Mouse (Mus musculus): ENCODE measurements around the gene Nanos1. TPM values are rescaled to one million over a fixed set of nuclear protein-coding genes. Genes with fewer than 3 reads are reported as not detected.

The Nanos1 gene
- 1 to 10 TPM; 3.0 to 3.5 TPM for total RNA-seq (2023)

DNA sequence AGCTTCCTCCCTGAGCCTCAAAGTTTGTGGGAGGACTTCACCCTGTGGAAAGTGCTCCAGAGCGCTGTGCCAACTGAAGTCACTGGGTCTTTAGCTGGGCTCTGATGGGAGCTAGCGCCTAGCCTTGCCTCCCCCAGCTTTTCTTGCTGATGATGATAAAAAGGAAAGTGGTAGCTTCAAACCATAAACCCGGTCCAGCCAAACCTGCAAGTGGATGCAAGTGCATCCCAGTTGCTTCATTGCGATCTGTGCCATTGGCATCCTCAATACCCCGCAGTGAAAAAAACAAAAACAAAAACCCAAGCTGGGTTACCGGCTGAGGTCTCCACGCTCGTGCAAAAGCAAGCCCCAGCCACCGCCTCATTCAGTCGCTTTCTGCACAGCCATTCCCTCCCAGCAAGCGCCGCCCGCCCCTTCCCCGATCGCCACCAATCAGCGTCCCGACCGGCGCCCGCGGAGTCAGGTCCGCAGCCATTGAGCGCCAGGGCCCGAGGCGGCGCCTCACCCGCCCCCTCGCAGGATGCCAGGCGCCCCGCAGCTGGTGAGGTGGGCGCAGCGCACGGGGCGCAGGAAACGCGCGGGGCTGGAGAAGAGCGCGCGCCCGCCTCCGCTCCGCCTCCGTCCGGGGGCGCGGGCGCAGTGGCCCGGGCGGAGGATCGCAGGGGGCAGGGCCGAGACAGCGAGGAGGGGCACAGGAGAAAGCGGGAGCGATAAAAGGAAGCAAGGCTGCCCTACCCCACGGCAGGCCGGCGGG lies at the start of gene Nanos1:
Nanos1 (plus strand) TSS at position 550 of the 754 bp plus-strand sequence.

DNA sequence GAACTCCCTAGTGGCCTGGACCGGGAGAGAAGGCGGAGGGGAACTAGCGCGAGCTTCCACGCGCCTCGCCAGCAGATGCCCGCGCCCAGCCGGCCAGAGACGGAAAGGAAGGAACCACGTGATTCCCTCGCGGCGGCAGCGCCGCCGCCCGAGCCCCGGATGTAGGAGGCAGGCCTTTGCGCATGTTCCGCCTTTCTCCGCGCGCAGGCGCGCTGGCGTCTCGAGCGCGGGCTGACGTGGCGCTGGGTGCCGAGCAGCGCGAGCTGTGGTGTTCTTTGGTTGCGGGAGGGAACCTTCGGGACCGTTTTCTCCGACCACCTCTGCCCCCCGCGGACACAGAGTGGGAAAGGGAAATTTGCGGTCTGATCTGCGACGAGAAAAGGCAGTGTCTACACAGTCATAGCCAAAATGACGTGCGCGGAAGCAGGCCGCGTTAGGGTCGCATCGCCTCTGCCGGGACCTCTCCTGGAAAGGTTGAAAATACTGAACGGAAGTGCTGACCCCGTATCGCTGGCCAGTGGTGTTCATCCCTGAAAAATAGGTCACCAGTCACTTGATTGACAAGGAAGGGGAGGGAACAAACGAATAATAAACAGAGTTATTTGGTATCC lies 34.9 kb downstream of the Nanos1 start, which contains the start of gene Eif3a:
Eif3a (minus strand) TSS at position 108 of the 611 bp plus-strand sequence.

Other genes starting within 250 kb of the Nanos1 start
- gene Cacul1, start 175.0 kb upstream of the Nanos1 start, total RNA-seq (2023): 10 to 100 TPM; 72.5 to 74.6 TPM
- gene Eif3a, start 34.7 kb downstream of the Nanos1 start, total RNA-seq (2023): 100 to 1,000 TPM; 231 to 234 TPM
- 10 to 100 TPM; 21.7 to 34.0 TPM for gene Fam45a, start 55.6 kb downstream of the Nanos1 start, total RNA-seq (2023)
- 1 to 10 TPM; 5.6 to 8.4 TPM for gene Sfxn4, start 105.5 kb downstream of the Nanos1 start, total RNA-seq (2023)
- 10 to 100 TPM; 55.5 to 57.3 TPM for gene Prdx3, start 118.6 kb downstream of the Nanos1 start, total RNA-seq (2023)
- 1 to 10 TPM; 6.3 to 9.1 TPM for gene Grk5, start 133.8 kb downstream of the Nanos1 start, total RNA-seq (2023)

Measured in B cell, adult 67 days (primary cell).